Mouse (Mus musculus) G1E (cell line): ENCODE results near the gene Olfr1340.

Source experiments
- CTCF ChIP-seq: IDR thresholded peaks from 2 replicates; pipeline ENCODE4 v1.5.1; 2012; ENCODE audit warnings: low read depth, low read length, inconsistent platforms, mixed read lengths
- GATA1 ChIP-seq: IDR thresholded peaks from 2 replicates; pipeline ENCODE4 v1.6.1; 2012; ENCODE audit warnings: borderline replicate concordance, low read length, inconsistent platforms, mixed read lengths
- GATA2 ChIP-seq: IDR thresholded peaks from 2 replicates; pipeline ENCODE4 v1.6.1; 2012; ENCODE audit warnings: low read depth, low read length, inconsistent platforms, borderline replicate concordance
- TAL1 ChIP-seq: conservative IDR thresholded peaks from 2 replicates; pipeline ENCODE4 v1.6.1; 2012; ENCODE audit warnings: low read depth, low read length, inconsistent platforms, mixed read lengths

DNA sequence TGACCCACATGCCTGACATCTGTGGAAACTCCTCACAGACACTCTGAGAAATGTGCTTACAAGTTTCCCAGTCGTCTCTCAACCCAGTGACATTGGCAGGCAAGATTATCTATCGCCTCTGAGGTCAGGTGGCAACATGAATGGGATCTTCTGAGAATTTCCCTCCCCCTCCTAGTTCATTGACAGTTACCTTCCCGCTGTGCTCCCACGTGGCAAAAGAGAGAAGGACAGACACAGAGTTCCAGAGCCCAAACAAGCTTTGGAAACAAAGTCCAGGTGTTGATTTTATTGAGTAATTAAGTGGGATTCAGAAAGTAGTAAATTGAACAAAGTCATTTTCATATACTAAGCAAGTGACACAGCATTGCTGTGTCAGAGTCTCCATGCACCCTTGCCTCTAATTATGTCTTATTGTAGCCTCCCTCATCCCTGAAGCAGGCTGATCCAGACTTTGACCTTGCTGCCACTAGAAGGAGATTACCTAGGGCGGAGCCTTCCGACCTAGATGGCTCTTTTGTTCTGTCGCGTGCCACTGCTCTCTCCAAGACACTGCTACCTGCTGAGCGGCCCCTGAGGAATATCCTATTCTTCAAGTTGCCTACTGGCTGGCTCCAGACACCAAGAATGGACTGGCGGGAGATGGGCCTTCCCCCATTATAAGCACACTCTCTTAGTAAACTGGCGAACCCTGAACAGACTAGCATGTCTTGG lies 21.2 kb downstream of the Olfr1340 start:
- TF ChIP-seq CTCF: no peak
- no peak for TF ChIP-seq GATA1
- TF ChIP-seq TAL1: no peak
- no peak for TF ChIP-seq GATA2
